Mouse (Mus musculus) MEL (cell line): ENCODE results near the gene Nadk2. TPM values are rescaled to one million over a fixed set of nuclear protein-coding genes. Genes with fewer than 3 reads are reported as not detected.

Experiments used
- DNase-seq: peaks from one replicate; pipeline ENCODE4 v3.0.0; 2011; ENCODE audit warnings: low read depth, low spot score
- H3K27ac ChIP-seq: 2 replicates; pipeline ENCODE4 v1.5.1; 2012; ENCODE audit warnings: low read depth, mild to moderate bottlenecking, control low read depth, low read length, moderate library complexity; ENCODE audit not compliant: control insufficient read depth
- H3K27me3 ChIP-seq, 2 experiments: fragments of 150-350 bp in 1 of 2; sonication (generic) in 1 of 2; 2 replicates each; pipeline ENCODE4 v1.6.1; 2012; ENCODE audit warnings: low read length in 2 of 2, mild to moderate bottlenecking in 2 of 2, improper control_type of control experiment in 1 of 2, moderate library complexity in 1 of 2; ENCODE audit not compliant: insufficient read depth in 2 of 2, control insufficient read depth in 1 of 2
- H3K36me3 ChIP-seq, 2 experiments: 2 replicates each; pipeline ENCODE4 v1.6.1; 2012 to 2014; ENCODE audit warnings: low read length in 2 of 2, improper control_type of control experiment in 1 of 2, inconsistent platforms in 1 of 2, mild to moderate bottlenecking in 1 of 2; ENCODE audit not compliant: insufficient read depth in 2 of 2, control insufficient read depth in 1 of 2
- H3K4me1 ChIP-seq, 2 experiments: fragments of 150-350 bp in 1 of 2; sonication (generic) in 1 of 2; 2 replicates each; pipeline ENCODE4 v1.6.1; 2012; ENCODE audit warnings: low read length in 2 of 2, improper control_type of control experiment in 1 of 2, mild to moderate bottlenecking in 1 of 2; ENCODE audit not compliant: insufficient read depth in 2 of 2, control insufficient read depth in 1 of 2
- H3K4me3 ChIP-seq, 2 experiments: fragments of 150-350 bp in 1 of 2; sonication (generic) in 1 of 2; 2 replicates each; pipeline ENCODE4 v1.5.1; 2012; ENCODE audit warnings: low read depth in 2 of 2, low read length in 2 of 2, mild to moderate bottlenecking in 2 of 2, moderate library complexity in 2 of 2, control low read depth in 1 of 2, improper control_type of control experiment in 1 of 2; ENCODE audit not compliant: control insufficient read depth in 1 of 2, insufficient read depth in 1 of 2
- H3K79me2 ChIP-seq: 2 replicates; pipeline ENCODE4 v1.6.1; 2012; ENCODE audit warnings: mild to moderate bottlenecking, low read length, moderate library complexity; ENCODE audit not compliant: control insufficient read depth, poor library complexity, insufficient read depth
- H3K9ac ChIP-seq: 2 replicates; pipeline ENCODE4 v1.6.1; 2012; ENCODE audit warnings: low read depth, mild to moderate bottlenecking, control low read depth, low read length, moderate library complexity; ENCODE audit not compliant: control insufficient read depth, poor library complexity, severe bottlenecking
- H3K9me3 ChIP-seq: fragments of 150-350 bp; sonication (generic); replicated peaks from 2 replicates; pipeline ENCODE4 v1.6.1; 2012; ENCODE audit warnings: mild to moderate bottlenecking, low read length, improper control_type of control experiment, moderate library complexity; ENCODE audit not compliant: insufficient read depth
- BHLHE40 ChIP-seq: IDR thresholded peaks from 2 replicates; pipeline ENCODE4 v1.6.1; 2012; ENCODE audit warnings: low read depth, mild to moderate bottlenecking, inconsistent platforms, low read length, improper control_type of control experiment, borderline replicate concordance
- CHD1 ChIP-seq: IDR thresholded peaks from 2 replicates; pipeline ENCODE4 v1.6.1; 2012; ENCODE audit warnings: low read depth, mild to moderate bottlenecking, inconsistent platforms, low read length, improper control_type of control experiment
- CTCF ChIP-seq, 3 experiments: IDR thresholded peaks in 2 of 3; conservative IDR thresholded peaks in 1 of 3; 2 replicates each; pipeline ENCODE4 v1.5.1; 2011 to 2012; ENCODE audit warnings: low read length in 3 of 3, low read depth in 2 of 3, mild to moderate bottlenecking in 2 of 3, improper control_type of control experiment in 1 of 3, inconsistent platforms in 1 of 3, mixed read lengths in 1 of 3, moderate library complexity in 1 of 3; ENCODE audit not compliant: control insufficient read depth in 1 of 3, insufficient read depth in 1 of 3, poor library complexity in 1 of 3, severe bottlenecking in 1 of 3
- ELF1 ChIP-seq: IDR thresholded peaks from 2 replicates; pipeline ENCODE4 v1.6.1; 2014; ENCODE audit warnings: low read depth, mild to moderate bottlenecking, inconsistent platforms, low read length, improper control_type of control experiment, moderate library complexity
- ETS1 ChIP-seq: IDR thresholded peaks from 2 replicates; pipeline ENCODE4 v1.6.1; 2012; ENCODE audit warnings: low read depth, mild to moderate bottlenecking, inconsistent platforms, low read length, improper control_type of control experiment, moderate library complexity
- GABPA ChIP-seq: IDR thresholded peaks from 2 replicates; pipeline ENCODE4 v1.6.1; 2012; ENCODE audit warnings: low read depth, mild to moderate bottlenecking, inconsistent platforms, low read length, improper control_type of control experiment, moderate library complexity
- GATA1 ChIP-seq: IDR thresholded peaks from 2 replicates; pipeline ENCODE4 v1.6.1; 2011; ENCODE audit warnings: low read depth, low read length, improper control_type of control experiment
- KAT2A ChIP-seq: conservative IDR thresholded peaks from 2 replicates; pipeline ENCODE4 v1.6.1; 2012; ENCODE audit warnings: low read depth, low read length, improper control_type of control experiment, inconsistent platforms
- MAFK ChIP-seq: IDR thresholded peaks from 2 replicates; pipeline ENCODE4 v1.6.1; 2011; ENCODE audit warnings: low read depth, mild to moderate bottlenecking, low read length, improper control_type of control experiment, borderline replicate concordance
- MAX ChIP-seq: IDR thresholded peaks from 2 replicates; pipeline ENCODE4 v1.6.1; 2011; ENCODE audit warnings: low read length, improper control_type of control experiment
- MAZ ChIP-seq: IDR thresholded peaks from 2 replicates; pipeline ENCODE4 v1.6.1; 2012; ENCODE audit warnings: low read depth, mild to moderate bottlenecking, inconsistent platforms, low read length, improper control_type of control experiment
- MEF2A ChIP-seq: IDR thresholded peaks from 2 replicates; pipeline ENCODE4 v1.6.1; 2014; ENCODE audit warnings: low read depth, mild to moderate bottlenecking, inconsistent platforms, low read length, improper control_type of control experiment; ENCODE audit not compliant: poor library complexity, insufficient replicate concordance, severe bottlenecking; ENCODE audit errors: extremely low read depth
- MYC ChIP-seq: IDR thresholded peaks from 2 replicates; pipeline ENCODE4 v1.6.1; 2011; ENCODE audit warnings: low read depth, mild to moderate bottlenecking, low read length, improper control_type of control experiment, moderate library complexity
- POLR2A ChIP-seq, 2 experiments: IDR thresholded peaks; 2 replicates each; pipeline ENCODE4 v1.6.1; 2011 to 2012; ENCODE audit warnings: low read length in 2 of 2, mild to moderate bottlenecking in 2 of 2, control low read depth in 1 of 2, improper control_type of control experiment in 1 of 2, low read depth in 1 of 2, moderate library complexity in 1 of 2; ENCODE audit not compliant: control insufficient read depth in 1 of 2, insufficient read depth in 1 of 2, poor library complexity in 1 of 2
- POLR2AphosphoS2 ChIP-seq: IDR thresholded peaks from 2 replicates; pipeline ENCODE4 v1.6.1; 2011; ENCODE audit warnings: low read length, improper control_type of control experiment
- POLR2AphosphoS5 ChIP-seq: IDR thresholded peaks from 2 replicates; pipeline ENCODE4 v1.6.1; 2012; ENCODE audit warnings: low read depth, borderline replicate concordance, mild to moderate bottlenecking, inconsistent platforms, low read length, moderate library complexity, mixed read lengths
- RCOR1 ChIP-seq: IDR thresholded peaks from 2 replicates; pipeline ENCODE4 v1.6.1; 2012; ENCODE audit warnings: low read depth, mild to moderate bottlenecking, inconsistent platforms, low read length, improper control_type of control experiment
- SMC3 ChIP-seq: IDR thresholded peaks from 2 replicates; pipeline ENCODE4 v1.6.1; 2011; ENCODE audit warnings: low read depth, low read length, improper control_type of control experiment
- TAL1 ChIP-seq: IDR thresholded peaks from 2 replicates; pipeline ENCODE4 v1.6.1; 2012; ENCODE audit warnings: mild to moderate bottlenecking, inconsistent platforms, low read length, moderate library complexity, mixed read lengths
- TBP ChIP-seq: IDR thresholded peaks from 2 replicates; pipeline ENCODE4 v1.8.0; 2011; ENCODE audit warnings: low read depth, low read length, improper control_type of control experiment
- UBTF ChIP-seq: IDR thresholded peaks from 2 replicates; pipeline ENCODE4 v1.6.1; 2012; ENCODE audit warnings: low read depth, mild to moderate bottlenecking, inconsistent platforms, low read length, improper control_type of control experiment, moderate library complexity, borderline replicate concordance; ENCODE audit not compliant: insufficient read depth
- USF2 ChIP-seq, 2 experiments: IDR thresholded peaks; 2 replicates each; pipeline ENCODE4 v1.6.1; 2011 to 2012; ENCODE audit warnings: improper control_type of control experiment in 2 of 2, low read length in 2 of 2, borderline replicate concordance in 1 of 2, inconsistent platforms in 1 of 2, low read depth in 1 of 2, mild to moderate bottlenecking in 1 of 2; ENCODE audit not compliant: insufficient read depth in 1 of 2
- ZKSCAN1 ChIP-seq: IDR thresholded peaks from 2 replicates; pipeline ENCODE4 v1.6.1; 2012; ENCODE audit warnings: low read depth, mild to moderate bottlenecking, inconsistent platforms, low read length, improper control_type of control experiment, moderate library complexity
- ZMIZ1 ChIP-seq: IDR thresholded peaks from 2 replicates; pipeline ENCODE4 v1.6.1; 2012; ENCODE audit warnings: low read depth, mild to moderate bottlenecking, inconsistent platforms, low read length, improper control_type of control experiment, moderate library complexity
- polyA plus RNA-seq, 2 experiments: library from polyadenylated mRNA; stranded (reverse) in 1 of 2; unstranded in 1 of 2; fragments of >175 nt in 1 of 2; fragments of >200 nt in 1 of 2; gene quantifications; 2 replicates each; pipeline versions ENCODE4 v1.2.1 to v1.2.4; 2012; ENCODE audit warnings: low replicate concordance in 2 of 2, low read depth in 1 of 2; ENCODE audit not compliant: insufficient read length in 2 of 2, insufficient read depth in 1 of 2, missing spikeins in 1 of 2
- total RNA-seq: library from RNA; depleted of rRNA; stranded (reverse); fragments of 300-350 nt; gene quantifications from 2 replicates; pipeline ENCODE4 v1.2.3, GENCODE M21; 2012

The Nadk2 gene
- total and polyA plus RNA-seq, 3 experiments = 168 to 659 (median 361) TPM

GRCm38 (mm10) chr15:9096865-9097264 lies 25.8 kb downstream of the Nadk2 start:
- DNase-seq = no peak
- Histone ChIP-seq H3K4me1 (no peaks in the 10 kb centered on the region), H3K9me3 (no peaks in the 10 kb centered on the region), H3K79me2 (no peaks in the 10 kb centered on the region; the same call in 1 of the 2 replicates), H3K27me3 (no peaks in the 10 kb centered on the region), H3K4me3 (no peak overlapping the region), H3K36me3 (peaks cover 0 to 69% of the 10 kb centered on the region in 2 experiments; a peak in 3 of 4 replicates), H3K27ac (no peak overlapping the region), H3K9ac (no peak overlapping the region)
- TF ChIP-seq MAX = no peak
- no peak for TF ChIP-seq CTCF (IDR thresholded peaks at IDR 0.05 in 2 of 3, conservative IDR thresholded peaks at IDR 0.05 in 1 of 3; ENCODE audit: control insufficient read depth in 1 of 3, insufficient read depth in 1 of 3, low read depth in 2 of 3, low read length in 3 of 3, poor library complexity in 1 of 3, severe bottlenecking in 1 of 3)
- TF ChIP-seq ELF1 = no peak
- TF ChIP-seq BHLHE40 = no peak
- TF ChIP-seq KAT2A = no peak
- TF ChIP-seq MYC = no peak
- no peak for TF ChIP-seq MAZ
- no peak for TF ChIP-seq USF2 (IDR thresholded peaks at IDR 0.05; ENCODE audit: borderline replicate concordance in 1 of 2, insufficient read depth in 1 of 2, low read depth in 1 of 2, low read length in 2 of 2)
- no peak for TF ChIP-seq UBTF
- TF ChIP-seq POLR2AphosphoS2 = no peak
- no peak for TF ChIP-seq ZMIZ1
- TF ChIP-seq MAFK = no peak
- TF ChIP-seq TAL1 = no peak
- TF ChIP-seq CHD1 = no peak

- Histone ChIP-seq H3K27me3 (no peaks in the 10 kb centered on the region), H3K9ac (no peak overlapping the region), H3K4me1 (no peaks in the 10 kb centered on the region), H3K9me3 (no peaks in the 10 kb centered on the region), H3K4me3 (no peak overlapping the region), H3K79me2 (no peaks in the 10 kb centered on the region), H3K36me3 (peaks cover 0 to 70% of the 10 kb centered on the region in 2 experiments; a peak in 2 of 4 replicates), H3K27ac (no peak overlapping the region)
- TF ChIP-seq MEF2A = no peak
- TF ChIP-seq ZMIZ1 = no peak
- TF ChIP-seq GABPA = no peak
- no peak for TF ChIP-seq POLR2A (IDR thresholded peaks at IDR 0.05; ENCODE audit: control insufficient read depth in 1 of 2, insufficient read depth in 1 of 2, low read depth in 1 of 2, low read length in 2 of 2, poor library complexity in 1 of 2)
- no peak for TF ChIP-seq ELF1
- no peak for TF ChIP-seq POLR2AphosphoS5
- TF ChIP-seq GATA1 = no peak
- TF ChIP-seq KAT2A = no peak
- no peak for TF ChIP-seq MYC
- no peak for TF ChIP-seq RCOR1
- no peak for TF ChIP-seq TAL1
- no peak for TF ChIP-seq ETS1
- no peak for TF ChIP-seq USF2 (IDR thresholded peaks at IDR 0.05; ENCODE audit: borderline replicate concordance in 1 of 2, insufficient read depth in 1 of 2, low read depth in 1 of 2, low read length in 2 of 2)
- no peak for TF ChIP-seq SMC3
- no peak for TF ChIP-seq ZKSCAN1
- no peak for TF ChIP-seq TBP
- no peak for DNase-seq
Measured at GRCm38 (mm10) chr15:9100446-9101077, 29.5 kb downstream of the Nadk2 start.
